Mouse (Mus musculus): ENCODE results near the gene D330020A13Rik. TPM values are rescaled to one million over a fixed set of nuclear protein-coding genes. Genes with fewer than 3 reads are reported as not detected.
A peak's percentile ranks its signal among the peaks of the same experiment; 100 is the strongest.

Gene D330020A13Rik
- polyA plus RNA-seq, 1 experiment from 2014 or later = 1.2 TPM

- Histone ChIP-seq H3K4me2 (peak overlapping the region; percentile 56), H3K27ac (peak overlapping the region; percentile 80), H3K4me3 (peak overlapping the region; percentile 30), H3K9me3 (no peaks in the 10 kb centered on the region), H3K36me3 (no peaks in the 10 kb centered on the region), H3K27me3 (no peaks in the 10 kb centered on the region), H3K4me1 (peaks cover 13% of the 10 kb centered on the region), H3K9ac (peak overlapping the region; percentile 58)
- WGBS = 7% methylated on average over 16 of the region's 16 CpGs
- ATAC-seq (ENCODE audit: insufficient number of reproducible peaks, insufficient read depth, low FRiP score, low TSS enrichment, low read depth) = peak; percentile 74; the same call in 1 of the 2 replicates
Observed at GRCm38 (mm10) chr6:120302755-120303316, 8.7 kb downstream of the D330020A13Rik start.

DNA sequence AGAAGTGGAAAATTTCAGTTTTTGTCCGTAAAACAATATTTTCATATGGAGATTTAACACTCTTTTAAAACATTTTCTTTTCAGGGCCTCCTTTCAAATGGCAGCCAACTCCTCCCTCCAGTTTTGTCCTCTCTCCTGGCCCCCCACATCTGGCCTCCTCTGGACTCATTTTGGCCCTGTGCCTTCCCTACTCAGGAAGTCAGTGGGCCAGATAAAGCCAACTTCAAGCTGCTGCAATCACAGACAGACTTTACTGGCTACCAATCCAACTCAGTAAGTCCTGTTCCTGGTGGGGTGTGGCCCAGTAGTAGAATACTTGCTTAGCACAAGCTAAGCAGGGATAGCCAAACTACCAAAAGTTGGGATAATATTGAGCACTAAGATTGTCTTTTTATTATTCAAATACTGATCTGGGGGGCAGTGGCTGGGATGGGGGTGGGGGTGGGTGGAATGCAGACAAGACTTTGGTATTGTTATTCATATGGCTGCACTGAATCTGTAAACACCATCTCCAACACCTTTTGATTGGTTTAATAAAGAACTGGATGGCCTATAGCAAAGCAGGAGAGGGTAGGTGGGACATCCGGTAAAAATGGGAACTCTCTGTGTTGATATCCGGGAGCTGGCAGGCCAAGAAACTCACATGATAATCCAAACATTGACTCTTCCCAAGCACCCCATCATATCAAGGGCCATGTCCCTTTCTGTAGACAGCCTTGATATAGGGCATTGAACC is 12.9 kb downstream of the D330020A13Rik start:
- Histone ChIP-seq H3K36me3 (no peaks in the 10 kb centered on the region), H3K27ac (no peak overlapping the region), H3K4me2 (no peak overlapping the region), H3K4me1 (peaks cover 9% of the 10 kb centered on the region), H3K9me3 (no peaks in the 10 kb centered on the region), H3K9ac (no peak overlapping the region), H3K27me3 (no peaks in the 10 kb centered on the region), H3K4me3 (no peak overlapping the region)
- no peak for ATAC-seq (ENCODE audit: insufficient number of reproducible peaks, insufficient read depth, low FRiP score, low TSS enrichment, low read depth)
- WGBS = 82% methylated on average over 3 of the region's 3 CpGs

DNA sequence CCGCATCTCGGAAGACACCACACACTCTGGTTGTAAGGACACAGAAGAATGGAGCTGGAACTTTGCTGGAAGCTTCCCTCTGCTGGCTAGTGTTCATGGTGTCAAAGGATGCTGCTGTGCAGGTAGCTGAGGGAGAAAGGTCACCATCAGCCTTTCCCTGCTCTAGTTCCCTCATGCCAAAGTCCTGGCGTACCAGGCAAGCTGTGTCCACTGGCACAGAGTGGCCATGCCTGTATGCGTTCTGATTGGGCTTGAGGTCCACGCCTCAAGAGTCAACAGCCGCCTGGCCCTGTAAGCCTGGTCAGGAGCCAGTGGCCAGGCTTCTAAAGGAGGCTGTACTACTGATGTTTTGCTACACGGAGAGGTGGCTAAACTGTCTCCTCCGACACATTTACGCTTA is 15.2 kb downstream of the D330020A13Rik start:
- WGBS = 77% methylated on average over 9 of the region's 9 CpGs
- no peaks in the 10 kb centered on the region for H3K36me3 ChIP-seq
- H3K27me3 ChIP-seq = no peaks in the 10 kb centered on the region
- no peaks in the 10 kb centered on the region for H3K4me1 ChIP-seq
- H3K9me3 ChIP-seq = no peaks in the 10 kb centered on the region
- H3K4me2 ChIP-seq = no peak overlapping the region
- no peak overlapping the region for H3K9ac ChIP-seq
- ATAC-seq (ENCODE audit: insufficient number of reproducible peaks, insufficient read depth, low FRiP score, low TSS enrichment, low read depth) = no peak
- no peak overlapping the region for H3K4me3 ChIP-seq
- H3K27ac ChIP-seq = no peak overlapping the region

GRCm38 (mm10) chr6:120309787-120310186 is 15.6 kb downstream of the D330020A13Rik start:
- Histone ChIP-seq H3K4me3 (no peak overlapping the region), H3K9me3 (no peaks in the 10 kb centered on the region), H3K27ac (no peak overlapping the region), H3K9ac (no peak overlapping the region), H3K4me1 (no peaks in the 10 kb centered on the region), H3K36me3 (no peaks in the 10 kb centered on the region), H3K4me2 (no peak overlapping the region), H3K27me3 (no peaks in the 10 kb centered on the region)
- ATAC-seq (ENCODE audit: insufficient number of reproducible peaks, insufficient read depth, low FRiP score, low TSS enrichment, low read depth) = no peak
- 51% methylated on average over 3 of the region's 3 CpGs for WGBS

DNA sequence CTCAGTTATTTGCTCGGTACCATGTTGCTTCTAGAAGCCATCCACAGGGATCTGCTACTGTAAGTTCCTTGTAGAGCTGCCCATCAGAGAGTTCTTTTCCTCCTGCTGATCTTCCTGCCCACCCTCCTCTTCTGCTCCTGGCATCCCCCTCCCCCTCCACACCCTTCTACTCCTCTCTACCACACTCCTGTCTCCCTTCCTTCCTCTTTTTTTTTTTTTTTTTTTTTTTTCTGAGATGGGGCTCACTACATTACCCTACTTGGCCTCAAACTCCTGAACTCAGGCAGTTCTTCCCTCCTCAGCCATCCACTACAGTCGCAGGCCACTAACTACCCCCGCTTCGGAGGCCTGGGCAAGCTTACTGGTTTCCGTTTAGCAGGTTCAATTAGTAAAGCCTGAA is 18.3 kb downstream of the D330020A13Rik start:
- Histone ChIP-seq H3K36me3 (no peaks in the 10 kb centered on the region), H3K4me3 (no peak overlapping the region), H3K4me2 (no peak overlapping the region), H3K27ac (no peak overlapping the region), H3K27me3 (no peaks in the 10 kb centered on the region), H3K9me3 (no peaks in the 10 kb centered on the region), H3K9ac (no peak overlapping the region), H3K4me1 (no peaks in the 10 kb centered on the region)
- WGBS = 63% methylated on average over 5 of the region's 5 CpGs
- ATAC-seq (ENCODE audit: insufficient number of reproducible peaks, insufficient read depth, low FRiP score, low TSS enrichment, low read depth) = no peak

GRCm38 (mm10) chr6:120318303-120318940 is 24.3 kb downstream of the D330020A13Rik start:
- no peak overlapping the region for H3K4me3 ChIP-seq
- no peak overlapping the region for H3K4me2 ChIP-seq
- H3K27ac ChIP-seq = no peak overlapping the region
- no peaks in the 10 kb centered on the region for H3K27me3 ChIP-seq
- H3K9ac ChIP-seq = no peak overlapping the region
- H3K36me3 ChIP-seq = no peaks in the 10 kb centered on the region
- 82% methylated on average over 11 of the region's 11 CpGs for WGBS
- no peaks in the 10 kb centered on the region for H3K9me3 ChIP-seq
- H3K4me1 ChIP-seq = no peaks in the 10 kb centered on the region
- ATAC-seq (ENCODE audit: insufficient number of reproducible peaks, insufficient read depth, low FRiP score, low TSS enrichment, low read depth) = no peak

- Histone ChIP-seq H3K9ac (no peak overlapping the region), H3K4me3 (no peak overlapping the region), H3K27me3 (no peaks in the 10 kb centered on the region), H3K9me3 (no peaks in the 10 kb centered on the region), H3K4me1 (no peaks in the 10 kb centered on the region), H3K36me3 (no peaks in the 10 kb centered on the region), H3K27ac (no peak overlapping the region), H3K4me2 (no peak overlapping the region)
- 89% methylated on average over 9 of the region's 9 CpGs for WGBS
- no peak for ATAC-seq (ENCODE audit: insufficient number of reproducible peaks, insufficient read depth, low FRiP score, low TSS enrichment, low read depth)
Observed at GRCm38 (mm10) chr6:120319129-120319528, 25.0 kb downstream of the D330020A13Rik start.

DNA sequence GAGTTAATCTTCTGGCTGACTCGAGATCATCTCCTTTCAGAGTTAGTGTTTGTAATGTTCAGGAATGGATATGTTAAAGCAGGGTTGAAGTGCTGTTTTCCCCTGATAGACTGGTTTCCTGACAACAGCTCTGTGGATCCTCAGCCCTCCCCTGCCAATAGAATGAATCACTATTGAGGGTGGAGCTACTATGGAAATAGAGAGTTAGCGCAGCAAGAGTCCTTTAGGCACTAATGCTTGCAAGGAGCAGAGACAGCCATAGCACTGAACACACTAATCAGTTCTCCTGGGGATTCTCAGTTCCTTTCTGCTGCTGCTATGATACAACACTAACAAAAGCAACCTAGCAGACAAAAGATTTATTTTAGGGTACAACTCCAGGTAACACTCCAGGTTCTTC is 26.2 kb downstream of the D330020A13Rik start:
- Histone ChIP-seq H3K9me3 (no peaks in the 10 kb centered on the region), H3K4me3 (no peak overlapping the region), H3K4me1 (no peaks in the 10 kb centered on the region), H3K27ac (no peak overlapping the region), H3K4me2 (no peak overlapping the region), H3K36me3 (peaks cover 9% of the 10 kb centered on the region), H3K27me3 (no peaks in the 10 kb centered on the region), H3K9ac (no peak overlapping the region)
- no peak for ATAC-seq (ENCODE audit: insufficient number of reproducible peaks, insufficient read depth, low FRiP score, low TSS enrichment, low read depth)
- WGBS = 55% methylated on average over 2 of the region's 2 CpGs

- Histone ChIP-seq H3K4me1 (no peaks in the 10 kb centered on the region), H3K4me2 (no peak overlapping the region), H3K27ac (no peak overlapping the region), H3K9me3 (no peaks in the 10 kb centered on the region), H3K27me3 (no peaks in the 10 kb centered on the region), H3K4me3 (no peak overlapping the region), H3K9ac (no peak overlapping the region), H3K36me3 (peaks cover 27% of the 10 kb centered on the region)
- ATAC-seq (ENCODE audit: insufficient number of reproducible peaks, insufficient read depth, low FRiP score, low TSS enrichment, low read depth) = no peak
- 28% methylated on average over 6 of the region's 6 CpGs for WGBS
Observed at GRCm38 (mm10) chr6:120324295-120324927, 30.2 kb downstream of the D330020A13Rik start.

- no peak overlapping the region for H3K27ac ChIP-seq
- H3K4me1 ChIP-seq = no peaks in the 10 kb centered on the region
- H3K4me2 ChIP-seq = no peak overlapping the region
- no peaks in the 10 kb centered on the region for H3K27me3 ChIP-seq
- WGBS = 77% methylated on average over 2 of the region's 2 CpGs
- H3K9ac ChIP-seq = no peak overlapping the region
- ATAC-seq (ENCODE audit: insufficient number of reproducible peaks, insufficient read depth, low FRiP score, low TSS enrichment, low read depth) = no peak
- H3K9me3 ChIP-seq = no peaks in the 10 kb centered on the region
- H3K36me3 ChIP-seq = peaks cover 78% of the 10 kb centered on the region
- no peak overlapping the region for H3K4me3 ChIP-seq
Observed at GRCm38 (mm10) chr6:120332351-120332750, 38.2 kb downstream of the D330020A13Rik start.

DNA sequence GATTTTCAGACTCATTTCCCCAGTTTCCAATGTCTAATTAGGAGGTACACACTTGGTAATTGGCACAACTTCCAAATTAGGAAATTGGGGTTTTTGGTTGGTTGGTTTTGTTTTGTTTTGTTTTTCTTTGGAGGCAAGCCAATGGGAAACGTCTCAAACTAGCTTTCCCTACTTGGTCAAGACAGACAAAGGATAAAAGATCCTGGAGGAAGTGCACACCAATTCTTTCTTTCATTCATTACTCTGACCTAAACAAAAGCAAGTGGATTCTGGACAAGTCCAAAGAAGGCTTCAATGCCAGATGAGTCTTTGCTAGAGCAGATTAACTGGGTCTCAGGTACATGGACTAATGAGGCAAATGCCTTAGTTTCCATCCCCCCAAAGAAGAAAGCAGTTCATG is 49.8 kb downstream of the D330020A13Rik start:
- Histone ChIP-seq H3K4me3 (no peak overlapping the region), H3K27ac (no peak overlapping the region), H3K27me3 (no peaks in the 10 kb centered on the region), H3K4me2 (no peak overlapping the region), H3K9me3 (no peaks in the 10 kb centered on the region), H3K4me1 (no peaks in the 10 kb centered on the region), H3K9ac (no peak overlapping the region), H3K36me3 (peaks cover 79% of the 10 kb centered on the region)
- WGBS = 70% methylated on average over 1 of the region's 1 CpGs
- ATAC-seq (ENCODE audit: insufficient number of reproducible peaks, insufficient read depth, low FRiP score, low TSS enrichment, low read depth) = no peak
